Mouse (Mus musculus): Measurements from ENCODE around the gene Eef1akmt3. TPM values are rescaled to one million over a fixed set of nuclear protein-coding genes. Genes with fewer than 3 reads are reported as not detected.
"Not testable (repeated sequence)": the region's sequence is repeated elsewhere in the genome, so short reads cannot be mapped to it uniquely, and the experiment has no call there.

Eef1akmt3 gene
- total RNA-seq (2015; ENCODE audit: low replicate concordance) = not detected in 2 replicates
- total RNA-seq (2017; ENCODE audit: low replicate concordance) = not detected in 2 replicates

DNA sequence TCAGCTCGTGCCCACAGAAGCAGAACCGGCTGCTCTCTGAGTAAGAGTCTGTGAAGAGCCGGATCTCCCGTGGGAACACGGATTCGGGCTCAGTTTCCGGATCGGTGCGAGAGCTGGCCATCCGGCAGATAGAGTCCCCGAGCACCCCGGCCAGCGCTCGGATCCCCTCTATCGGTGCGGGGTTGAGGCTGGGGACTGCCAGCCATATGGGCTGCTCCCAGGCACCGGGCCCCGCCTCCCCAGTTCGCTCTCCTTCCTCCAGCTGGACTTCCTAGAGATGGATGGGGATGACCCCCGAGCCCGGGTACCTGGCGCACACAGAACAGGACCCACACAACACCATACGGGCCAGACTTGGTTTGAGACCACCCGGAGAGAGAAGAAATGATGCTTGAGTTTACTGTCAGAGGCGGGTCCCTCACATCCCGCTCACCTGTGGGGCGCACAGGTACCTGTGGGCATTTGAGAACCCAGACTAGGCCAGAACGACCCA, at the start of gene Eef1akmt3, which contains the start of gene Mettl1:
TSS of gene Eef1akmt3 (minus strand) at position 240 of the 493 bp plus-strand sequence.
TSS of gene Mettl1 (plus strand) at position 141 of the 493 bp plus-strand sequence.
- no peak for ATAC-seq (replicated peaks; ENCODE audit: low FRiP score, poor library complexity, severe bottlenecking)

DNA sequence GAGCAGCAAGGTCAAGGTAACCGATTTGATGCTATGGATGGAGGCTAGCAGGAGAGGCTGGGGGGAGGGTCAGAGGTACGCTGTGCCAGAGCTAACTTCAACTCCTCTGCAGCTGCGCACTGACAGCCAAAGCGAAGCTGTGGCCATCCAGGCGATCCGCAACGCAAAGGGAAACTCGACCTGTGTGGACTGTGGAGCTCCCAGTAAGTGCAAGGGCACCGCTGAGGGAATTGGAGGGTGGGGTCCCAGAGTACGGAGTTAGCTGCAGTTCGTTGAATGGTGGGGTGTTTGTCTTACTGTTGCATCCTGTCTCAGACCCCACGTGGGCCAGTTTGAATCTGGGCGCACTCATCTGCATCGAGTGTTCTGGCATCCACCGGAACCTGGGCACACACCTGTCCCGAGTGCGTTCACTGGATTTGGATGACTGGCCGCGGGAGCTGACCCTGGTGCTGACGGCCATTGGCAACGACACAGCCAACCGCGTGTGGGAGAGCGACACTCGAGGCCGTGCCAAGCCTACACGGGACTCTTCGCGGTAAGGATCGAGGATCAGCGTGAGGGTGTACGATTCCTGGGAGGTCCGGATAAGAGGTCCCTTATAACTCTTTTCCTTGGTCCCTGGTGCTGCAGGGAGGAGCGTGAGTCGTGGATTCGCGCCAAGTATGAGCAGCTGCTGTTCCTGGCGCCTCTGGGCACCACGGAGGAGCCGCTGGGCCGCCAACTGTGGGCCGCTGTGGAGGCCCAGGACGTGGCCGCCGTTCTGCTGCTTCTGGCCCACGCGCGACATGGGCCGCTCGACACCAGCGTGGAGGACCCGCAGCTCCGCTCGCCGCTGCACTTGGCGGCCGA, 49.5 kb upstream of the Eef1akmt3 start:
- no peak for ATAC-seq (replicated peaks; ENCODE audit: low FRiP score, poor library complexity, severe bottlenecking)

DNA sequence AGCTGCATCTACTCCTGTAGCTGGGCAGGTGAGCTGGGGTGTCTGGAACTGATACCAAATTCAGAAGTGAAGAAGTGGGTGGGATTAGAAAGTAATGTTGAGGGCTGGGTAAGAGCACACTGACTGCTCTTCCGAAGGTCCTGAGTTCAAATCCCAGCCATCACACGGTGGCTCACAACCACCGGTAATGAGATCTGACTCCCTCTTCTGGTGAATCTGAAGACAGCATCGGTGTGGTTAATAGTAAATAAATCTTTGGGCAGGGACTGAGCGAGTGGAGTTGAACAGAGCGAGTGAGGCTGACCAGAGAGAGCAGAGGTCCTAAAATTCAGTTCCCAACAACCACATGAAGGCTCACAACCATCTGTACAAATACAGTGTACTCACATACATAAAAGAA, 44.3 kb upstream of the Eef1akmt3 start:
- ATAC-seq (replicated peaks; ENCODE audit: low FRiP score, poor library complexity, severe bottlenecking) = no peak

DNA sequence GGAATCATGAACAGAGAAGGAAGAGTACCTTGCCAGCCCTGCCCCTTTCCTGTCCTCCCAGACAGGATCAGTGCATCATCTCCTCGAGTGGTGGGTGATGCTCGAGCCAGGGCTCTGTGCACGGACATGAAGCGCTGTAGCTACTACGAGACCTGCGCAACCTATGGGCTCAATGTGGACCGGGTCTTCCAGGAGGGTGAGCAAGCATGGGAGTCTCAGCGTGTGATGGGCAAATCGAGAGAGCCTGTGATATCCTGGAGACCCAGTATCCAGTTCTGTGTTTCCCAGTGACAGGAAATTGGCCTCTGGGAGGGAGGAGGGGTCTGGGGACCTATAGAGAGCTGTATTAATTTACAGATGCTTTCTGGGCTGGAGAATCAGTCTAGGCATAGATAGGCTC, 43.7 kb upstream of the Eef1akmt3 start:
- ATAC-seq (replicated peaks; ENCODE audit: low FRiP score, poor library complexity, severe bottlenecking) = no peak

DNA sequence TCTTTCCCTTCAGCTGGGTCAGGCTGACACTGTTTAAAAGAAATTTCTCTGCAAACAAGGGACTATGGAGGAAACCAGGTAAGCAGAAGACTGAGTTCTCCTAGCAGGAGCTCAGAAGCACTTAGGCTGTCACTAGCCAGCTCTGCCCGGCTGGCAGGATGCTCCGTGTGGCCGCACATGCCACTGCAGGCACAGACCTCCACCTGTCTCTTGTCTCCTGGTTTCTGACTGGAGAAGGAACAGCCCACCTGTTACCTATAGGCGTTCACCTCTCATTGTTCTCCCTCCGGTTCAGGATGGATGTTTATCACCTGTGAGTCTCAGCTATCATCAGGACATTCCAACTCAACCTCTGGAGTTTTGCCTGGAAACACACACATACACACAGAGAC, 42.6 kb upstream of the Eef1akmt3 start:
- no peak for ATAC-seq (replicated peaks; ENCODE audit: low FRiP score, poor library complexity, severe bottlenecking)

GRCm38 (mm10) chr10:127083292-127083914, 42.1 kb upstream of the Eef1akmt3 start:
- no peak for ATAC-seq (replicated peaks; ENCODE audit: low FRiP score, poor library complexity, severe bottlenecking)

DNA sequence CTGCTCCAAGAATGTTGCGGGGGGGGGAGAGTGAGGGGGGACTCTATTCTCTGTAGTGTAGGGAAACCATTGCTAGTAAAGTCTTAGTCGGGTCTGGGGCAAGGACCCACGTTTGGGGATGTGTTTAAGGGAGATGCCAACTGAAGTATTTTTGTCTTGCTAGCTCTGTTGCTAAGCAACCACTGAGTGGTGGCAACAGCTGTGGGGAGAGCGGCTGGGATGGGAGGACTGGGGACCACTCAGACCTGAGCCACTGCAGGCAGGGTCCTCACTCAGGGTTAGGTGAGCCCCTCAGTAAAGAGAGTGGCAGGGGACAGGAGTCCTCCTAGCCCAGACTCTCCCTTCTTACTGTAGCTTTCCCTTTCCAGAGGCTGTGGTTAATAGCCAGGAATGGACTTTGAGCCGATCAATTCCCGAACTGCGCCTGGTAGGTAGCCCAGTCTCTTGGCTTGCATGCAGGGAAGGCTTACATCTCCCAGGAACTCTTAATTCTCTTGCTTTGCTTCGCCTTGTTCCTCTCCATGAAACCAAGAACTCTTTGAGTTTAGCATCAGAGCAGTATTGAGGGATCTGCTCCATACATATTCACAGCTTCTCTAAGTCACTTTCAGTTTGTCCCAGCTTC, 40.8 kb upstream of the Eef1akmt3 start:
- ATAC-seq (replicated peaks; ENCODE audit: low FRiP score, poor library complexity, severe bottlenecking) = no peak

- no peak for ATAC-seq (replicated peaks; ENCODE audit: low FRiP score, poor library complexity, severe bottlenecking)
These were observed 39.8 kb upstream of the Eef1akmt3 start for GRCm38 (mm10) chr10:127080901-127081780.

DNA sequence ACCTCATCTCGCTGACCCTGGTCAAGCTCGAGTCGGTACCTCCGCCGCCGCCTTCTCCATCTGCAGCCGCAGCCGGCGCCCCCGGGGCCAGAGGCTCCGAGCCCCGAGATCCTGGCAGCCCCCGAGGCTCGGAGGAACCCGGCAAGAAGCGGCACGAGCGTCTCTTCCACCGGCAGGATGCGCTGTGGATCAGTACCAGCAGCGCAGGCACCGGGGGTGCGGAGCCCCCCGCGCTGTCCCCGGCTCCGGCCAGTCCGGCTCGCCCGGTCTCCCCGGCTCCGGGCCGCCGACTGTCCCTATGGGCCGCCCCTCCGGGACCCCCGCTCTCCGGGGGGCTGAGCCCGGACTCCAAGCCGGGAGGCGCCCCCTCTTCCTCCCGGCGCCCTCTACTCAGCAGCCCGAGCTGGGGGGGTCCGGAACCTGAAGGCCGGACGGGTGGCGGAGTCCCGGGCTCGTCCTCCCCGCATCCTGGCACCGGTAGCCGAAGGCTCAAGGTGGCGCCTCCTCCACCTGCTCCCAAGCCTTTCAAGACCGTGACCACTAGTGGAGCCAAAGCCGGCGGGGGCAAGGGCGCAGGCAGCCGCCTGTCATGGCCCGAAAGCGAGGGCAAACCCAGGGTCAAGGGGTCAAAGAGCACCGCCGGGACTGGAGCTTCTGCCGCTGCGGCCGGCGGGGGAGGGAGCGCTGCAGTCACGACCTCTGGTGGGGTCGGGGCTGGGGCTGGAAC, 38.5 kb upstream of the Eef1akmt3 start:
- no peak for ATAC-seq (replicated peaks; ENCODE audit: low FRiP score, poor library complexity, severe bottlenecking)

GRCm38 (mm10) chr10:127078677-127079575, 37.6 kb upstream of the Eef1akmt3 start:
- ATAC-seq (replicated peaks; ENCODE audit: low FRiP score, poor library complexity, severe bottlenecking) = no peak

DNA sequence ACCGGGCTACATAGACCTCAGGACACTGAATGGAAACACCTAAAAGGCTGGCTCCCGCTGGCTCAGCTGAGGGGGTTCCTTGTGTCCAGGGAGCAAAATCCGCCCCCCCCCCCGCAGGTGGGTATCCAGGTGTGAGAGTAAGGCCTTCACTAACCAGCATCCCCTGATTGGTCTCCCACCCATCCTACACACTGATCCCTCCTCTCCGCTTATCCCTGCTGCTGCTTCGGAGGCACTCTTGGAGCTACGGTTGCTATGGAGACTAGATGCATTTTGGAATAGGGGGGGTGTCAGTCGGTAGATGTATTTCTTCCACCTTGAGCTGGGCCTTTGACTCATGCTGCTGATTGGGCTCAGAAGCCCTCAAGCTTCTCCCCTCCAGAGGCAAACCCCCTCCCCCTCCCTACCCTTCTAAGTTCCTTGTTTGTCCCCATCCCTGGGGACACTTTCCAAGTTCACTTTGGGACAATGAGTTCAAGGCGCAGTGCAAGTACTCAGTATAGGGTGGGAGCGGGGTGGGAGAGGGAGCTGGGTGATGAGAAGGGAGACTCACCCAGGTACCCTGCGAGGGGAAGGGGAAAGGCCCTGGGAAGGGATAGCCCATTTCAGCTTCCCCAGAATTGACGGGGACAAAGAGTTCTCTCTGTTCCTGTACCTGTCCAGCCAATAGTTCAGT, 36.8 kb upstream of the Eef1akmt3 start:
- ATAC-seq (replicated peaks; ENCODE audit: low FRiP score, poor library complexity, severe bottlenecking) = no peak

DNA sequence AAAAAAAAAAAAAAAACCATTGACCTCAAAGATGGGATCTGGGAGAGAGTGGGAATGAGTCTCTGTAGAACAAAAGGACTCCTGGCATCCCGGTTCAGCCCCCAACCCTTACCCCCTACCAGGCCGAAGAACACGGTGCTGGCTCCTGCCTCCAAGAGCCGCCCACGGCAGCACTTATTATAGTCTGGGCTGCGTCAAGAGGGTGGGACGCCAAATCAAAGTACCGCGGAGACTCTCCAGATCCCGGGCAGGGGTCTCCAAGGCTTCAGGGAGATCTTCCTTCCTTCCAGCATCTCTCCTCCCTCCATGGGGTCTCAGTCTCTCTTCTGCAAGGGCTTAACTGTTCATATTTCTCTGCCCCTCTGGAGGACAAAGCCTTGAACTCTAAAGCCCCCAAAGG, 36.2 kb upstream of the Eef1akmt3 start:
- no peak for ATAC-seq (replicated peaks; ENCODE audit: low FRiP score, poor library complexity, severe bottlenecking)

DNA sequence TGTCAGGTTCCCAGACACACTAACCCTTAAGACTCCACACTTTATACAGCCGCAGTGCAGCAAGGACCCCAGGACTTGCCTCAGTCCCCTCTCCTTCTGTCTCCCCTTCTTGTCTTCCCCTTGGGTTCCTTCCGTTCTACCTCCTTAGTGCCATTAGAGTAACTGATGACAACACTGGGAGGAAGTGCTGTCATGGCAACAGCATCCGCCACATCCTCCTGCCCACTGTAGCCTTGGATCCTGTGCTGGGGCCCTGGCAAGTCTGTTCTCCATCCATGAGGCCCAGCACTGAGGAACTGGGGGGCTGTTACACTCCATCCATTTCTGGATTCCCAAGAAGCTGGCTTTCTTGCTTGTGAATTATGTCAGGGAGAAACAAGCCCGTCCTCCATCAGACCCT, 34.8 kb upstream of the Eef1akmt3 start:
- no peak for ATAC-seq (replicated peaks; ENCODE audit: low FRiP score, poor library complexity, severe bottlenecking)

DNA sequence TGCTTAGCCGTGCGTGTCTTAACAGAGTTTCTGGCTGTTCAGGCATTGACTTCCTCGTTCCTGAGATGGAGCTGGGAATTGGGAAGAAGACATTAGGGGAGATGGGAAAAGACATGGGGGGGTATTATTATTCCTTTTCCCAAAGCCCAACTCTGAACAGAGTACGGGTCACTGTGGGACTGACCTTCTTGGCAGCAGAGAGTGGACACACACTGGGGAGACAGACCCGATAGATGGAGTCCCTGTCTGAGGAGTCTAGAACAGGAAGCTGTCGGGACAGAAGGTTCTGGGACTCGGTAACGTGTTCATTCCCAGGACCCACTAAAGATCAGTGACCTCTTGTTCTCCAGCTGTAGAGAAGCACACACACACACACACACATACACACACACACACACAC, 34.3 kb upstream of the Eef1akmt3 start:
- no peak for ATAC-seq (replicated peaks; ENCODE audit: low FRiP score, poor library complexity, severe bottlenecking)

- ATAC-seq (replicated peaks; ENCODE audit: low FRiP score, poor library complexity, severe bottlenecking) = no peak
These were observed 33.8 kb upstream of the Eef1akmt3 start, which contains the start of gene Agap2 for GRCm38 (mm10) chr10:127075080-127075479. Gene Agap2, plus strand, starts transcription at chr10:127075284.

DNA sequence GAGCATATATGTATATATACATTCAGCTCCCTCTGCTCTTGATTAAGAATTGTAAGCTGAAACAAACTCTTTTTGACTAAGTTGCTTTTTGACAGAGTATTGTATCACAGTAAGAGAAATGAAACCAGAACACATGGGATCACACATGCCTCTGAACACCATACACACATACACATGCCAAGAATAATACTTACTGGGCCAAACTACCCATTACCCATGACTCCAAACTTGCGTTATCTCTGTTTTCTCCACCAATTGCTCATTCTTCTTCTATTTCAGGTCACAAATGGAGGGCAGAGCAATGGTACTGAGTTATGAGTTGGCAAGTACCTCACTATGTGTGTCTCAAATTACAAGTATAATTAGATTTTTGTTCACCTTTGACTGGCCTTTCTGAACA, 32.7 kb upstream of the Eef1akmt3 start:
- no peak for ATAC-seq (replicated peaks; ENCODE audit: low FRiP score, poor library complexity, severe bottlenecking)

DNA sequence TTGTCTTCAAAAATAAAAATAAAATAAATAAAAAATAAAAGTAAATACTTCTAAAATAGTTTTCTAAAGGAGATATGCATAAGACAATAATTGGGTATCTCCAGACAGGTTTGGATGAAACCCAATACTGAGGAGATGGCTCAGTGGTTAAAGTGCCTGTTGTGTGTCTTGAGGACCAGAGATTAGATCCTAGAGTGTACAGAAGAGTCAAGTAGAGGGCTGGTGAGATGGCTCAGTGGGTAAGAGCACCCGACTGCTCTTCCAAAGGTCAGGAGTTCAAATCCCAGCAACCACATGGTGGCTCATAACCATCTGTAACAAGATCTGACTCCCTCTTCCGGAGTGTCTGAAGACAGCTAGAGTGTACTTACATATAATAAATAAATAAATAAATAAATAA, 31.7 kb upstream of the Eef1akmt3 start:
- not testable (repeated sequence) for ATAC-seq (replicated peaks; ENCODE audit: low FRiP score, poor library complexity, severe bottlenecking)
